Mouse (Mus musculus) left cerebral cortex, adult 9 months (tissue): ENCODE results near the gene Gm13023.
"Not testable (repeated sequence)": the region's sequence is repeated elsewhere in the genome, so short reads cannot be mapped to it uniquely, and the experiment has no call there.

Experiments used
- DNase-seq, 2 experiments: peaks; one replicate each; pipeline ENCODE4 v3.0.0; 2022; ENCODE audit warnings: low spot score in 2 of 2

Gene Gm13023

GRCm38 (mm10) chr4:143789052-143789451 lies at the start of gene Gm13023:
Gene Gm13023 (plus strand): TSS chr4:143789352.
- not testable (repeated sequence) for DNase-seq

- no peak for DNase-seq
Measured at GRCm38 (mm10) chr4:143815993-143816392, 26.8 kb downstream of the Gm13023 start, which contains the start of gene Gm13084. Gene Gm13084 (minus strand): TSS chr4:143816093.
